In genomic region chr2:166574934-166575333, GRCm38 (mm10) we compare ENCODE assay signal across 8 mouse cellular contexts.
A peak's percentile ranks its signal among the peaks of the same experiment; 100 is the strongest.
DNase-seq lines count a peak whose midpoint lies in the region; ATAC-seq and TF ChIP-seq lines count a peak whose summit lies in the region.

No protein-coding gene starts in this region.

- no peak overlapping the region for H3K9ac ChIP-seq in embryonic facial prominence, embryonic 11.5 days (replicated peaks; ENCODE audit: low read length)
- H3K9ac ChIP-seq in midbrain, embryonic 12.5 days (replicated peaks): no peak overlapping the region

- peaks cover 3% of the 10 kb centered on the region for H3K36me3 ChIP-seq in embryonic facial prominence, embryonic 11.5 days (replicated peaks; ENCODE audit: control insufficient read depth, insufficient read depth, low read depth, low read length)
- H3K36me3 ChIP-seq in midbrain, embryonic 12.5 days: peaks cover 54% of the 10 kb centered on the region

- H3K4me2 ChIP-seq in embryonic facial prominence, embryonic 11.5 days (ENCODE audit: low read depth, low read length): no peak overlapping the region
- H3K4me2 ChIP-seq in midbrain, embryonic 12.5 days (replicated peaks): no peak overlapping the region

- intact Hi-C loops in left cerebral cortex, adult 2 months (cut with DNase I): no loop called here

- peak; percentile 58 for ATAC-seq in embryonic facial prominence, embryonic 11.5 days (replicated peaks; ENCODE audit: insufficient number of reproducible peaks, low FRiP score, low TSS enrichment, low read depth)
- ATAC-seq in hematopoietic stem cell, adult 5-6 weeks (replicated peaks in 1 of 2; ENCODE audit: insufficient read depth in 1 of 2, low FRiP score in 2 of 2, low TSS enrichment in 1 of 2, low read depth in 1 of 2, poor library complexity in 2 of 2, severe bottlenecking in 2 of 2): peak; percentile 59 to 70
- peak; percentile 32; the same call in 1 of the 2 replicates for ATAC-seq in midbrain, embryonic 12.5 days (ENCODE audit: low FRiP score, low read depth)

- 20% methylated on average over 7 of the region's 7 CpGs for WGBS in embryonic facial prominence, embryonic 11.5 days
- 15% methylated on average over 7 of the region's 7 CpGs for WGBS in midbrain, embryonic 12.5 days

- H3K4me3 ChIP-seq in embryonic facial prominence, embryonic 11.5 days (ENCODE audit: low read depth, low read length): no peak overlapping the region
- no peak overlapping the region for H3K4me3 ChIP-seq in left cerebral cortex, adult 2 months
- H3K4me3 ChIP-seq in midbrain, embryonic 12.5 days: no peak overlapping the region

- H3K9me3 ChIP-seq in embryonic facial prominence, embryonic 11.5 days (replicated peaks; ENCODE audit: control insufficient read depth, low read length): no peaks in the 10 kb centered on the region
- no peaks in the 10 kb centered on the region for H3K9me3 ChIP-seq in midbrain, embryonic 12.5 days

- H3K27ac ChIP-seq in embryonic facial prominence, embryonic 11.5 days (replicated peaks; ENCODE audit: low read depth, low read length): no peak overlapping the region
- H3K27ac ChIP-seq in left cerebral cortex, adult 2 months: no peak overlapping the region
- peak overlapping the region; percentile 63 for H3K27ac ChIP-seq in midbrain, embryonic 12.5 days (replicated peaks)

- no peaks in the 10 kb centered on the region for H3K27me3 ChIP-seq in embryonic facial prominence, embryonic 11.5 days (ENCODE audit: control insufficient read depth, insufficient read depth, low read length)
- no peaks in the 10 kb centered on the region for H3K27me3 ChIP-seq in midbrain, embryonic 12.5 days

- DNase-seq in layer of hippocampus, adult 18-20 months (ENCODE audit: low spot score in 2 of 2): peak; percentile 28 to 65
- DNase-seq in layer of hippocampus, adult 9-11 months: no peak
- DNase-seq in adrenal gland, postnatal 4 days (ENCODE audit: low spot score in 2 of 2): peak; percentile 40 to 50
- DNase-seq in embryonic facial prominence, embryonic 11.5 days (ENCODE audit: low spot score): peak; percentile 79
- peak; percentile 63 to 74 for DNase-seq in left cerebral cortex, adult 2 months (ENCODE audit: extremely low spot score in 1 of 2, low spot score in 2 of 2)
- DNase-seq in spleen, adult 18-20 months: peak; percentile 28 to 69

- no peaks in the 10 kb centered on the region for H3K4me1 ChIP-seq in embryonic facial prominence, embryonic 11.5 days (ENCODE audit: control insufficient read depth, insufficient read depth, low read length)
- H3K4me1 ChIP-seq in midbrain, embryonic 12.5 days: peaks cover 5% of the 10 kb centered on the region; the same call in 1 of the 2 replicates

- peak; percentile 84 for TF ChIP-seq CTCF in left cerebral cortex, adult 2 months (IDR thresholded peaks at IDR 0.05)
